Mouse (Mus musculus) liver, embryonic 15.5 days (tissue): ENCODE measurements around the gene Pced1b. TPM values are rescaled to one million over a fixed set of nuclear protein-coding genes. Genes with fewer than 3 reads are reported as not detected.

Experiments used
- ATAC-seq: fragments of 200-750 bp; cut with Nextera tagmentation; 2 replicates; pipeline ENCODE4 v1.8.0; 2017; ENCODE audit warnings: moderate number of reproducible peaks, mild to moderate bottlenecking, moderate library complexity; ENCODE audit not compliant: insufficient read depth
- H3K27ac ChIP-seq: fragments of 300-500 bp; sonication (generic); replicated peaks from 2 replicates; pipeline ENCODE4 v1.5.1; 2015; ENCODE audit warnings: mild to moderate bottlenecking, inconsistent platforms
- H3K27me3 ChIP-seq: fragments of 300-500 bp; sonication (generic); 2 replicates; pipeline ENCODE4 v1.6.1; 2015; ENCODE audit warnings: mild to moderate bottlenecking, inconsistent platforms
- H3K36me3 ChIP-seq: fragments of 300-500 bp; sonication (generic); replicated peaks from 2 replicates; pipeline ENCODE4 v1.6.1; 2015; ENCODE audit warnings: moderate library complexity, mild to moderate bottlenecking, inconsistent platforms
- H3K4me1 ChIP-seq: fragments of 300-500 bp; sonication (generic); replicated peaks from 2 replicates; pipeline ENCODE4 v1.6.1; 2015; ENCODE audit warnings: inconsistent platforms
- H3K4me2 ChIP-seq: fragments of 300-500 bp; sonication (generic); 2 replicates; pipeline ENCODE4 v1.6.1; 2015; ENCODE audit warnings: moderate library complexity, mild to moderate bottlenecking, inconsistent platforms
- H3K4me3 ChIP-seq: fragments of 300-500 bp; sonication (generic); replicated peaks from 2 replicates; pipeline ENCODE4 v1.5.1; 2015; ENCODE audit warnings: mild to moderate bottlenecking, inconsistent platforms
- H3K9ac ChIP-seq: fragments of 300-500 bp; sonication (generic); 2 replicates; pipeline ENCODE4 v1.6.1; 2015; ENCODE audit warnings: moderate library complexity, mild to moderate bottlenecking, inconsistent platforms
- H3K9me3 ChIP-seq: fragments of 300-500 bp; sonication (generic); replicated peaks from 2 replicates; pipeline ENCODE4 v1.6.1; 2016; ENCODE audit warnings: inconsistent platforms
- WGBS: fragments of 180-500 bp; shearing (Covaris S2); methylation state at CpG from one replicate; pipeline ENCODE4 v1.1.7; 2015; ENCODE audit warnings: mixed read lengths; ENCODE audit not compliant: insufficient replicate concordance; 5-methylcytosine and 5-hydroxymethylcytosine counted together
- polyA plus RNA-seq: library from polyadenylated mRNA; unstranded; fragments of >200 nt; fragmentation: Nextera tagmentation; extraction: Ambion mirVana; gene quantifications from 2 replicates; pipeline ENCODE4 v1.2.1, GENCODE M21; 2015

The Pced1b gene
- polyA plus RNA-seq, 1 experiment from 2014 or later, result 3.5 TPM

DNA sequence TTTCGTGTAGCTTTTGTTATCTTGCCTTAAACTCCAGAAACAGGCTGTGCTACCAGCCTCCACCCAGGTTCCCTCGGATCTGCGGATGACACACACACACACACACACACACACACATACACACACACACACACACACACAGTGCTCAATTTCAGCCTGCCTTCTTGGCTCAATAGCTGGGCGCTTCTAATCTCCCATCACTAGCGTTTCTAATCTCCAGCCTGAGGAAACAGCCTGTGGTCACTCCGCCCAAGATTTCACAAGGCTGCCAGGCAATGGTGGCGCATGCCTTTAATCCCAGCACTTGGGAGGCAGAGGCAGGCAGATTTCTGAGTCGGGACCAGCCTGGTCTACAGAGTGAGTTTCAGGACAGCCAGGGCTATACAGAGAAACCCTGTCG, 98.2 kb downstream of the Pced1b start:
- 46% methylated on average over 9 of the region's 9 CpGs for WGBS
- H3K9me3 ChIP-seq, result no peaks in the 10 kb centered on the region
- peaks cover 47% of the 10 kb centered on the region for H3K4me1 ChIP-seq
- peak; percentile 32 for ATAC-seq
- no peak overlapping the region for H3K9ac ChIP-seq
- no peak overlapping the region for H3K4me3 ChIP-seq
- 0 out of 2 replicates have a peak, but pooled peaks cover 5% of the 10 kb centered on the region for H3K27me3 ChIP-seq
- no peaks in the 10 kb centered on the region for H3K36me3 ChIP-seq
- peak overlapping the region; percentile 42 for H3K27ac ChIP-seq
- H3K4me2 ChIP-seq, result peak overlapping the region; percentile 25; the same call in 1 of the 2 replicates

- Histone ChIP-seq H3K27ac (no peak overlapping the region), H3K27me3 (0 out of 2 replicates have a peak, but pooled peaks cover 5% of the 10 kb centered on the region), H3K9ac (no peak overlapping the region), H3K4me3 (no peak overlapping the region), H3K36me3 (no peaks in the 10 kb centered on the region), H3K9me3 (no peaks in the 10 kb centered on the region), H3K4me1 (peaks cover 55% of the 10 kb centered on the region), H3K4me2 (no peak overlapping the region)
- 82% methylated on average over 6 of the region's 6 CpGs for WGBS
- no peak for ATAC-seq
These were observed 99.0 kb downstream of the Pced1b start for GRCm38 (mm10) chr15:97345917-97346316.

DNA sequence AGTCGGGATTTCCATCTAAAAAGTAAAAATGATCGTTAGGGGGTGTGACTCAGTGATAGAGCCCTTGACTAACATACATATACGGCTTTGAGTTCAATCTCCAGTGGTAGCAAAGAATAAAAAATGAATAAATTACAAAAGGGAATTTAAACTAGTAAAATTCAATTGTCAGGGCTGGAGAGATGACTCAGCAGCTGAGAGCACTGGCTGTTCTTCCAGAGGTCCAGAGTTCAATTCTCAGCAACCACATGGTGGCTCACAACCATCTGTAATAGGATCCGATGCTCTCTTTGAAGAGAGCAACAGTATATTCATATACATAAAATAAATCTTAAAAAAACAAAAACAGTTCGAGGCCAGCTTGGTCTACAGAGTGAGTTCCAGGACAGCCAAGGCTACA, 99.5 kb downstream of the Pced1b start:
- Histone ChIP-seq H3K27me3 (0 out of 2 replicates have a peak, but pooled peaks cover 5% of the 10 kb centered on the region), H3K4me2 (no peak overlapping the region), H3K9me3 (no peaks in the 10 kb centered on the region), H3K27ac (no peak overlapping the region), H3K36me3 (no peaks in the 10 kb centered on the region), H3K9ac (no peak overlapping the region), H3K4me3 (no peak overlapping the region), H3K4me1 (peaks cover 57% of the 10 kb centered on the region)
- no peak for ATAC-seq
- WGBS, result 75% methylated on average over 5 of the region's 5 CpGs

- H3K9me3 ChIP-seq, result no peaks in the 10 kb centered on the region
- 65% methylated on average over 4 of the region's 4 CpGs for WGBS
- H3K4me3 ChIP-seq, result no peak overlapping the region
- ATAC-seq, result no peak
- peaks cover 55% of the 10 kb centered on the region for H3K4me1 ChIP-seq
- no peaks in the 10 kb centered on the region for H3K36me3 ChIP-seq
- H3K4me2 ChIP-seq, result no peak overlapping the region
- H3K27ac ChIP-seq, result no peak overlapping the region
- H3K27me3 ChIP-seq, result 0 out of 2 replicates have a peak, but pooled peaks cover 5% of the 10 kb centered on the region
- H3K9ac ChIP-seq, result no peak overlapping the region
These were observed 100.0 kb downstream of the Pced1b start for GRCm38 (mm10) chr15:97346897-97347296.

GRCm38 (mm10) chr15:97348566-97349315, 101.8 kb downstream of the Pced1b start:
- Histone ChIP-seq H3K27me3 (0 out of 2 replicates have a peak, but pooled peaks cover 5% of the 10 kb centered on the region), H3K9me3 (no peaks in the 10 kb centered on the region)
- WGBS, result 76% methylated on average over 24 of the region's 24 CpGs

DNA sequence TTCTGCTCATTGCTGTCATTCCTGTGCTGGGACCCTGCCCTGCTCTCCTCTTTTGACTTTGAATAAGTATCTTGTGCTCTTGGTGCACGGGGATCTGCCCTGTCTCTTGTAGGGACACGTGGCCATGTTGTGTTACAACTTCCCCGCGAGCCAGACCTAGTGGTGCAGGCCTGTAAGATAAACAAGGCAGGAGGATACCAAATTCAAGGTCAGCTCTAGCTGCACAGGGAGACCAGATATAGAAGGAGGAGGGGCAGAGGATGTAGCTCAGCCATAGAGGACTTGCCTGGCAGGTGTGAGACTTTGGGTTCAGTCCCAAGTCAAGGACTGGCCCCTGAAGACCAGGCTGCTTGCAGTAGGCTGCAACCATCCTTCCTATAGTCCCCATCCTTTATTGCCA, 103.6 kb downstream of the Pced1b start:
- Histone ChIP-seq H3K9me3 (no peaks in the 10 kb centered on the region), H3K27ac (no peak overlapping the region), H3K4me3 (no peak overlapping the region), H3K4me1 (peaks cover 21% of the 10 kb centered on the region), H3K4me2 (no peak overlapping the region), H3K36me3 (no peaks in the 10 kb centered on the region), H3K27me3 (0 out of 2 replicates have a peak, but pooled peaks cover 5% of the 10 kb centered on the region), H3K9ac (no peak overlapping the region)
- WGBS, result 38% methylated on average over 4 of the region's 4 CpGs
- ATAC-seq, result peak; percentile 40

More at GRCm38 (mm10) chr15:97348566-97349315, 101.8 kb downstream of the Pced1b start:
- Histone ChIP-seq H3K4me3 (no peak overlapping the region), H3K9ac (no peak overlapping the region), H3K36me3 (no peaks in the 10 kb centered on the region), H3K4me1 (peaks cover 39% of the 10 kb centered on the region), H3K27ac (no peak overlapping the region), H3K4me2 (no peak overlapping the region)
- ATAC-seq, result no peak

- H3K36me3 ChIP-seq, result no peaks in the 10 kb centered on the region
- no peak overlapping the region for H3K4me2 ChIP-seq
- H3K27me3 ChIP-seq, result 0 out of 2 replicates have a peak, but pooled peaks cover 5% of the 10 kb centered on the region
- no peak overlapping the region for H3K4me3 ChIP-seq
- H3K27ac ChIP-seq, result no peak overlapping the region
- ATAC-seq, result no peak
- H3K9ac ChIP-seq, result no peak overlapping the region
- 41% methylated on average over 8 of the region's 8 CpGs for WGBS
- H3K4me1 ChIP-seq, result peaks cover 16% of the 10 kb centered on the region
- H3K9me3 ChIP-seq, result no peaks in the 10 kb centered on the region
These were observed 104.1 kb downstream of the Pced1b start for GRCm38 (mm10) chr15:97351016-97351415.

DNA sequence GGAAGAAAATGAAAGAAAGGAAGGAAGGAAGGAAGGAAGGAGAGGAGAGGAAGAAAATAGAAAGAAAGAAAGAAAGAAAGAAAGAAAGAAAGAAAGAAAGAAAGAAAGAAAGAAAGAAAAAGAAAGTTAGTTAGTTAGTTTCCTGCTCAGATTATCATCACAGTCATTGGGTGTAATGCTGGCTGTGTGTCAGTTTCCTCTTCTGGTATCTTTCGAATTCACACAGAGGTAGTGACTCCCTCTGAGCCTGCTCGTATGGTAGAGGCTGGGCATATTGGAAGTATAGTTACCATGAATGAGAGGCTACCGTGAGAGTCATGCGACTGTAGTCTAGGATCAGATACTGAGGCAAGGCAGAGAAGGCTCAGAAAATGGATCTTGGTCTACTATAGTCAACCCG, 104.8 kb downstream of the Pced1b start:
- no peaks in the 10 kb centered on the region for H3K36me3 ChIP-seq
- H3K4me2 ChIP-seq, result no peak overlapping the region
- WGBS, result 33% methylated on average over 5 of the region's 5 CpGs
- ATAC-seq, result no peak
- no peak overlapping the region for H3K27ac ChIP-seq
- peaks cover 16% of the 10 kb centered on the region for H3K4me1 ChIP-seq
- H3K27me3 ChIP-seq, result 0 out of 2 replicates have a peak, but pooled peaks cover 5% of the 10 kb centered on the region
- H3K4me3 ChIP-seq, result no peak overlapping the region
- no peak overlapping the region for H3K9ac ChIP-seq
- H3K9me3 ChIP-seq, result no peaks in the 10 kb centered on the region

- WGBS, result 64% methylated on average over 9 of the region's 9 CpGs
- Histone ChIP-seq H3K4me1 (peaks cover 15% of the 10 kb centered on the region), H3K9me3 (no peaks in the 10 kb centered on the region), H3K36me3 (no peaks in the 10 kb centered on the region), H3K27me3 (no peaks in the 10 kb centered on the region), H3K9ac (no peak overlapping the region), H3K4me3 (no peak overlapping the region), H3K27ac (no peak overlapping the region), H3K4me2 (no peak overlapping the region)
- no peak for ATAC-seq
These were observed 108.9 kb downstream of the Pced1b start for GRCm38 (mm10) chr15:97355676-97356303.

GRCm38 (mm10) chr15:97357016-97357415, 110.1 kb downstream of the Pced1b start:
- Histone ChIP-seq H3K4me1 (peaks cover 17% of the 10 kb centered on the region), H3K27ac (no peak overlapping the region), H3K4me3 (no peak overlapping the region), H3K36me3 (no peaks in the 10 kb centered on the region), H3K4me2 (no peak overlapping the region), H3K27me3 (no peaks in the 10 kb centered on the region), H3K9me3 (no peaks in the 10 kb centered on the region), H3K9ac (no peak overlapping the region)
- WGBS, result 97% methylated on average over 1 of the region's 1 CpGs
- no peak for ATAC-seq
